Mouse (Mus musculus): ENCODE measurements around the gene Ear10. TPM values are rescaled to one million over a fixed set of nuclear protein-coding genes. Genes with fewer than 3 reads are reported as not detected.
A peak's percentile ranks its signal among the peaks of the same experiment; 100 is the strongest.
"Not testable (repeated sequence)": the region's sequence is repeated elsewhere in the genome, so short reads cannot be mapped to it uniquely, and the experiment has no call there.

Ear10 gene
- polyA plus RNA-seq, 1 experiment from 2014 or later, result not detected

- H3K4me2 ChIP-seq (ENCODE audit: low read depth, low read length); H3K4me3 ChIP-seq (ENCODE audit: low read length); H3K27ac ChIP-seq (ENCODE audit: low read length); H3K36me3 ChIP-seq (ENCODE audit: control insufficient read depth, insufficient read depth, low read length); H3K4me1 ChIP-seq (ENCODE audit: control insufficient read depth, insufficient read depth, low read length); H3K9me3 ChIP-seq (ENCODE audit: control insufficient read depth, low read length); H3K9ac ChIP-seq (ENCODE audit: low read depth, low read length); H3K27me3 ChIP-seq (replicated peaks; ENCODE audit: control insufficient read depth, insufficient read depth, low read length): not testable (repeated sequence)
- WGBS, result 70% methylated on average over 3 of the region's 3 CpGs
- ATAC-seq, result peak; percentile 91
Observed at GRCm38 (mm10) chr14:43898577-43898976, 24.8 kb downstream of the Ear10 start.

GRCm38 (mm10) chr14:43895357-43895756 lies 28.0 kb downstream of the Ear10 start:
- not testable (repeated sequence) for H3K9me3 ChIP-seq (ENCODE audit: control insufficient read depth, low read length); H3K9ac ChIP-seq (ENCODE audit: low read depth, low read length); H3K4me2 ChIP-seq (ENCODE audit: low read depth, low read length); H3K27ac ChIP-seq (ENCODE audit: low read length); H3K4me3 ChIP-seq (ENCODE audit: low read length); H3K4me1 ChIP-seq (ENCODE audit: control insufficient read depth, insufficient read depth, low read length); H3K27me3 ChIP-seq (replicated peaks; ENCODE audit: control insufficient read depth, insufficient read depth, low read length); H3K36me3 ChIP-seq (ENCODE audit: control insufficient read depth, insufficient read depth, low read length)
- 53% methylated on average over 1 of the region's 2 CpGs for WGBS
- peak; percentile 78 for ATAC-seq

GRCm38 (mm10) chr14:43891288-43891687 lies 32.1 kb downstream of the Ear10 start:
- not testable (repeated sequence) for H3K9me3 ChIP-seq (ENCODE audit: control insufficient read depth, low read length); H3K4me2 ChIP-seq (ENCODE audit: low read depth, low read length); H3K27ac ChIP-seq (ENCODE audit: low read length); H3K4me1 ChIP-seq (ENCODE audit: control insufficient read depth, insufficient read depth, low read length); H3K4me3 ChIP-seq (ENCODE audit: low read length); ATAC-seq; H3K36me3 ChIP-seq (ENCODE audit: control insufficient read depth, insufficient read depth, low read length); H3K9ac ChIP-seq (ENCODE audit: low read depth, low read length); H3K27me3 ChIP-seq (replicated peaks; ENCODE audit: control insufficient read depth, insufficient read depth, low read length)
- no CpG with 5 or more reads among the region's 1 CpGs for WGBS

- not testable (repeated sequence) for H3K9me3 ChIP-seq (ENCODE audit: control insufficient read depth, low read length); H3K27me3 ChIP-seq (replicated peaks; ENCODE audit: control insufficient read depth, insufficient read depth, low read length); H3K4me1 ChIP-seq (ENCODE audit: control insufficient read depth, insufficient read depth, low read length); H3K36me3 ChIP-seq (ENCODE audit: control insufficient read depth, insufficient read depth, low read length); H3K9ac ChIP-seq (ENCODE audit: low read depth, low read length); H3K4me3 ChIP-seq (ENCODE audit: low read length); H3K4me2 ChIP-seq (ENCODE audit: low read depth, low read length); H3K27ac ChIP-seq (ENCODE audit: low read length); ATAC-seq
- WGBS, result 58% methylated on average over 1 of the region's 1 CpGs
Observed at GRCm38 (mm10) chr14:43886235-43886634, 37.1 kb downstream of the Ear10 start.

- not testable (repeated sequence) for H3K9me3 ChIP-seq (ENCODE audit: control insufficient read depth, low read length); H3K9ac ChIP-seq (ENCODE audit: low read depth, low read length); H3K27ac ChIP-seq (ENCODE audit: low read length); H3K4me3 ChIP-seq (ENCODE audit: low read length); H3K4me1 ChIP-seq (ENCODE audit: control insufficient read depth, insufficient read depth, low read length); ATAC-seq; H3K27me3 ChIP-seq (replicated peaks; ENCODE audit: control insufficient read depth, insufficient read depth, low read length); H3K4me2 ChIP-seq (ENCODE audit: low read depth, low read length); H3K36me3 ChIP-seq (ENCODE audit: control insufficient read depth, insufficient read depth, low read length)
- 81% methylated on average over 5 of the region's 5 CpGs for WGBS
Observed at GRCm38 (mm10) chr14:43879966-43880545, 43.3 kb downstream of the Ear10 start.

- H3K4me3 ChIP-seq (ENCODE audit: low read length); H3K9ac ChIP-seq (ENCODE audit: low read depth, low read length); H3K36me3 ChIP-seq (ENCODE audit: control insufficient read depth, insufficient read depth, low read length); H3K27ac ChIP-seq (ENCODE audit: low read length); ATAC-seq; H3K4me1 ChIP-seq (ENCODE audit: control insufficient read depth, insufficient read depth, low read length); H3K9me3 ChIP-seq (ENCODE audit: control insufficient read depth, low read length); H3K4me2 ChIP-seq (ENCODE audit: low read depth, low read length); H3K27me3 ChIP-seq (replicated peaks; ENCODE audit: control insufficient read depth, insufficient read depth, low read length): not testable (repeated sequence)
- WGBS, result 42% methylated on average over 1 of the region's 2 CpGs
Observed at GRCm38 (mm10) chr14:43877789-43878188, 45.6 kb downstream of the Ear10 start.

GRCm38 (mm10) chr14:43875417-43875816 lies 47.9 kb downstream of the Ear10 start, which contains the start of gene Ear1:
Ear1 (minus strand) TSS chr14:43875517.
- 66% methylated on average over 2 of the region's 3 CpGs for WGBS
- H3K36me3 ChIP-seq (ENCODE audit: control insufficient read depth, insufficient read depth, low read length); H3K4me1 ChIP-seq (ENCODE audit: control insufficient read depth, insufficient read depth, low read length); H3K9ac ChIP-seq (ENCODE audit: low read depth, low read length); H3K27ac ChIP-seq (ENCODE audit: low read length); H3K9me3 ChIP-seq (ENCODE audit: control insufficient read depth, low read length); H3K4me3 ChIP-seq (ENCODE audit: low read length); H3K4me2 ChIP-seq (ENCODE audit: low read depth, low read length); H3K27me3 ChIP-seq (replicated peaks; ENCODE audit: control insufficient read depth, insufficient read depth, low read length); ATAC-seq: not testable (repeated sequence)

GRCm38 (mm10) chr14:43874862-43875261 lies 48.5 kb downstream of the Ear10 start:
- H3K27me3 ChIP-seq (replicated peaks; ENCODE audit: control insufficient read depth, insufficient read depth, low read length); H3K4me3 ChIP-seq (ENCODE audit: low read length); H3K27ac ChIP-seq (ENCODE audit: low read length); ATAC-seq; H3K4me1 ChIP-seq (ENCODE audit: control insufficient read depth, insufficient read depth, low read length); H3K36me3 ChIP-seq (ENCODE audit: control insufficient read depth, insufficient read depth, low read length); H3K9me3 ChIP-seq (ENCODE audit: control insufficient read depth, low read length); H3K4me2 ChIP-seq (ENCODE audit: low read depth, low read length); H3K9ac ChIP-seq (ENCODE audit: low read depth, low read length): not testable (repeated sequence)
- 83% methylated on average over 3 of the region's 3 CpGs for WGBS
